Mouse (Mus musculus) urinary bladder, postnatal 10 days (tissue): ENCODE results near the gene Dusp14.

Source experiments
- DNase-seq: peaks from one replicate; pipeline ENCODE4 v3.0.0; 2022; ENCODE audit warnings: low spot score

Dusp14 gene

GRCm38 (mm10) chr11:84016147-84016809 lies 52.8 kb downstream of the Dusp14 start:
- no peak for DNase-seq

GRCm38 (mm10) chr11:84013105-84013504 lies 56.0 kb downstream of the Dusp14 start:
- no peak for DNase-seq

- DNase-seq = no peak
Observed at GRCm38 (mm10) chr11:84011576-84011975, 57.5 kb downstream of the Dusp14 start.

- DNase-seq = no peak
Observed at GRCm38 (mm10) chr11:84011050-84011449, 58.0 kb downstream of the Dusp14 start.

- no peak for DNase-seq
Observed at GRCm38 (mm10) chr11:84010411-84010810, 58.6 kb downstream of the Dusp14 start.

GRCm38 (mm10) chr11:84009001-84009400 lies 60.1 kb downstream of the Dusp14 start:
- no peak for DNase-seq

GRCm38 (mm10) chr11:84003986-84004385 lies 65.1 kb downstream of the Dusp14 start:
- no peak for DNase-seq

GRCm38 (mm10) chr11:84001257-84001656 lies 67.8 kb downstream of the Dusp14 start:
- DNase-seq = no peak

GRCm38 (mm10) chr11:83999411-83999915 lies 69.6 kb downstream of the Dusp14 start:
- no peak for DNase-seq

- DNase-seq = no peak
Observed at GRCm38 (mm10) chr11:83998993-83999392, 70.1 kb downstream of the Dusp14 start.
